Mouse (Mus musculus) brain, embryonic 14.5 days (tissue): ENCODE measurements at regions not wholly inside any gene's neighbourhood (a gene's known extent, or its start where the extent isn't known, plus 50 kb on each side); places are given as distances from the start of the nearest gene placed in this dataset.

Experiments used
- CTCF ChIP-seq: fragments of 200-500 bp; IDR thresholded peaks from 2 replicates; pipeline ENCODE4 v1.5.1; 2012; ENCODE audit warnings: inconsistent platforms, mild to moderate bottlenecking, moderate library complexity, borderline replicate concordance; ENCODE audit not compliant: insufficient read depth, insufficient read length; ENCODE audit errors: extremely low read depth
- POLR2A ChIP-seq: fragments of 200-500 bp; IDR thresholded peaks from 2 replicates; pipeline ENCODE4 v1.6.1; 2012; ENCODE audit warnings: mild to moderate bottlenecking, inconsistent platforms, borderline replicate concordance; ENCODE audit not compliant: poor library complexity, insufficient read depth, insufficient read length, severe bottlenecking; ENCODE audit errors: extremely low read depth

DNA sequence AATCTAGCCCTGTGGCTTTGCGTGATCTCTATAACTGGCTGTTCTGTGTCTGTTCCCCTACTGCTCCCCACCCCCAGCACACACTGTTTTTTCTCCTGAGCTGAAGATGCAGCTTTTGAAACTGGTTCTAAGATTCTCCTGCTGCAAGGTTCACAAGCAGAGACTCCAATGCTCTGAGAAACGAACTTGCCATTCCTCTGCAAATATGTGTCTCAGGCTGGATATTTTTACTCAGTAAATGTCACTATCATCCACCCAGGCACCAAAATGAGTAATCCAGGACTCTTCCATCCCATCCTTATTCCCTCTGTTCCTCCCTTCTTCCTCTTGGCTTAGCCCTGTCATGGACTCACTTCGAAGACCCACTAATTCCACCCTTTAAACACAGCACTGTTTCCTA, 943.9 kb upstream of the Fam160b2 start:
- no peak for TF ChIP-seq CTCF
- TF ChIP-seq POLR2A, result no peak
